Mouse (Mus musculus) heart, postnatal 0 days (tissue): ENCODE measurements at regions not wholly inside any gene's neighbourhood (a gene's known extent, or its start where the extent isn't known, plus 50 kb on each side); places are given as distances from the start of the nearest gene placed in this dataset.

Experiments
- ATAC-seq: fragments of 200-750 bp; cut with Nextera tagmentation; 2 replicates; pipeline ENCODE4 v1.8.0; 2017; ENCODE audit warnings: low read depth, moderate number of reproducible peaks, moderate library complexity; ENCODE audit not compliant: insufficient read depth
- DNase-seq: peaks from one replicate; pipeline ENCODE4 v3.0.0-alpha.2; 2016; ENCODE audit warnings: low spot score
- H3K27ac ChIP-seq: fragments of 300-500 bp; sonication (generic); 2 replicates; pipeline ENCODE4 v1.5.1; 2014; ENCODE audit warnings: low read depth, mild to moderate bottlenecking
- H3K27me3 ChIP-seq: fragments of 300-500 bp; sonication (generic); 2 replicates; pipeline ENCODE4 v1.6.1; 2014; ENCODE audit warnings: low read length, mixed read lengths; ENCODE audit not compliant: control insufficient read depth, insufficient read depth
- H3K36me3 ChIP-seq: fragments of 300-500 bp; sonication (generic); replicated peaks from 2 replicates; pipeline ENCODE4 v1.6.1; 2014; ENCODE audit warnings: low read length, mixed read lengths; ENCODE audit not compliant: control insufficient read depth, insufficient read depth
- H3K4me1 ChIP-seq: fragments of 300-500 bp; sonication (generic); 2 replicates; pipeline ENCODE4 v1.6.1; 2014; ENCODE audit warnings: antibody characterized with exemption; ENCODE audit not compliant: control insufficient read depth, insufficient read depth
- H3K4me2 ChIP-seq: fragments of 300-500 bp; sonication (generic); 2 replicates; pipeline ENCODE4 v1.6.1; 2014; ENCODE audit warnings: low read depth, mild to moderate bottlenecking, low read length, moderate library complexity
- H3K4me3 ChIP-seq: fragments of 300-500 bp; sonication (generic); 2 replicates; pipeline ENCODE4 v1.5.1; 2014; ENCODE audit warnings: low read depth, low read length
- H3K9ac ChIP-seq: fragments of 300-500 bp; sonication (generic); replicated peaks from 2 replicates; pipeline ENCODE4 v1.6.1; 2014; ENCODE audit warnings: low read depth, low read length, mixed read lengths
- H3K9me3 ChIP-seq: fragments of 300-500 bp; sonication (generic); replicated peaks from 2 replicates; pipeline ENCODE4 v1.6.1; 2016; ENCODE audit warnings: low read length; ENCODE audit not compliant: control insufficient read depth
- CTCF ChIP-seq: IDR thresholded peaks from 2 replicates; pipeline ENCODE4 v1.5.1; 2016; ENCODE audit warnings: antibody characterized with exemption, control low read depth, low read depth
- EP300 ChIP-seq: IDR thresholded peaks from 2 replicates; pipeline ENCODE4 v1.6.1; 2016; ENCODE audit warnings: antibody characterized with exemption, low read depth
- WGBS: fragments of 180-500 bp; shearing (Covaris S2); extraction: QIAGEN DNeasy Blood & Tissue Kit; methylation state at CpG from one replicate; pipeline ENCODE4 v1.1.7; 2014; 5-methylcytosine and 5-hydroxymethylcytosine counted together

GRCm38 (mm10) chr1:177517934-177518610 is 75.9 kb downstream of the Zbtb18 start:
- Histone ChIP-seq H3K27ac (no peak overlapping the region), H3K9ac (no peak overlapping the region), H3K9me3 (no peaks in the 10 kb centered on the region), H3K4me3 (no peak overlapping the region), H3K4me1 (no peaks in the 10 kb centered on the region), H3K4me2 (no peak overlapping the region), H3K27me3 (no peaks in the 10 kb centered on the region), H3K36me3 (no peaks in the 10 kb centered on the region)
- no peak for DNase-seq
- WGBS: 54% methylated on average over 18 of the region's 18 CpGs
- TF ChIP-seq CTCF: no peak
- TF ChIP-seq EP300: no peak
- ATAC-seq: no peak

DNA sequence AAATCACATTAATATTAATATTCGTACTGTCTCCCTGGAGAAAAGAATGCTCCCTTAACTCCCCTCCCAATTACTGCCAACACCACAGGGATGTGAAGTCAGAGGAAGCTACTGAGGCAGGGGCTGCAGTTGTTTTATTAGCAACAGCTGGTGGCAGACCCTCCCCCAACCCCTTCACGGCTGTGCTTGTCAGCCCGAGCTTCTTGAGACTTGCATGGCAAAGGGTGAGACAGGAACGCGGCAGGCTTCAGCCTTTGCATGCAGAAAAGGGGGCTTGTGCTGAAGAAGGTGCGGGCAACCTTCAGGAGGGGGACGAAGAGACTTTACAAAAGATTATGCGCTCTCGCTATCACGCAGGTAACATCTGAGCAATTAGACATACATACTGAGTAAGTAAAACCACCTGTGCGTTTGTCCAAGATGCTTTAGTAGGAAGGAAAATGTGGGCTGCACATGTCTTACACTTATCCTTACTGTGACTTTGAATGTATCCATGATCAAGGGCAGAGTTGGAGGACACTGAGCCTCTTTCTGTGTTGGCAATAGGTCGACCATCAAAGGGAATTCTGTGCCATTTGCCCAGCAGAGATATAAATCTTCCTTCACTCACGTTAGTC is 76.9 kb downstream of the Zbtb18 start:
- Histone ChIP-seq H3K27ac (no peak overlapping the region), H3K4me3 (no peak overlapping the region), H3K27me3 (no peaks in the 10 kb centered on the region), H3K36me3 (no peaks in the 10 kb centered on the region), H3K9ac (no peak overlapping the region), H3K4me2 (no peak overlapping the region), H3K9me3 (no peaks in the 10 kb centered on the region), H3K4me1 (no peaks in the 10 kb centered on the region)
- no peak for TF ChIP-seq EP300
- TF ChIP-seq CTCF: no peak
- WGBS: 43% methylated on average over 13 of the region's 13 CpGs
- DNase-seq (no peak), ATAC-seq (no peak)

DNA sequence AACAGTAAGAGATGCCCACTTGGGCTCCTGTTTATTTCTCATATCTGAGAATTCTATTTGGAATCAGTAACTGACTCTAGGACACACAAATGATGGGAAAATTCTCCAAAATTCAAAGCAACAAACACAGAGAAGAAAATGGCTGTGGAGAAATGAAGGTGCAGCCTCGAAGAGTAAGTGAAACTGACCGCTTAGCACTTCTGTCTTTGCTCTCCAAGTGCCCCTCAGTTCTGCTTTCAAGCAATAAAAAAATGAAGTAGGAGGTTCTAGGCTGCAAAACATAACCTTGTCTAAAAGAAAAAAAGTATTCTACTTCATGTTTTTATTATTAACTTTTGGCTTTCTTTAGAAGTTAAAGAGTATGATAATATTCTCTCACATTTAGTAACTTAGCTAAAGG is 79.0 kb downstream of the Zbtb18 start:
- H3K27ac ChIP-seq: no peak overlapping the region
- H3K27me3 ChIP-seq: no peaks in the 10 kb centered on the region
- no peaks in the 10 kb centered on the region for H3K36me3 ChIP-seq
- H3K9ac ChIP-seq: no peak overlapping the region
- DNase-seq: no peak
- TF ChIP-seq CTCF (no peak), EP300 (no peak)
- ATAC-seq: no peak
- H3K4me2 ChIP-seq: no peak overlapping the region
- no peaks in the 10 kb centered on the region for H3K4me1 ChIP-seq
- H3K9me3 ChIP-seq: no peaks in the 10 kb centered on the region
- H3K4me3 ChIP-seq: no peak overlapping the region
- WGBS: 87% methylated on average over 2 of the region's 2 CpGs

- H3K36me3 ChIP-seq: no peaks in the 10 kb centered on the region
- DNase-seq: no peak
- no peaks in the 10 kb centered on the region for H3K4me1 ChIP-seq
- no peak for TF ChIP-seq EP300
- TF ChIP-seq CTCF: no peak
- no peaks in the 10 kb centered on the region for H3K27me3 ChIP-seq
- H3K27ac ChIP-seq: no peak overlapping the region
- H3K4me2 ChIP-seq: no peak overlapping the region
- ATAC-seq: no peak
- H3K4me3 ChIP-seq: no peak overlapping the region
- H3K9ac ChIP-seq: no peak overlapping the region
- no peaks in the 10 kb centered on the region for H3K9me3 ChIP-seq
- WGBS: 46% methylated on average over 6 of the region's 6 CpGs
Observed at GRCm38 (mm10) chr1:177525141-177525540, 83.0 kb downstream of the Zbtb18 start.

DNA sequence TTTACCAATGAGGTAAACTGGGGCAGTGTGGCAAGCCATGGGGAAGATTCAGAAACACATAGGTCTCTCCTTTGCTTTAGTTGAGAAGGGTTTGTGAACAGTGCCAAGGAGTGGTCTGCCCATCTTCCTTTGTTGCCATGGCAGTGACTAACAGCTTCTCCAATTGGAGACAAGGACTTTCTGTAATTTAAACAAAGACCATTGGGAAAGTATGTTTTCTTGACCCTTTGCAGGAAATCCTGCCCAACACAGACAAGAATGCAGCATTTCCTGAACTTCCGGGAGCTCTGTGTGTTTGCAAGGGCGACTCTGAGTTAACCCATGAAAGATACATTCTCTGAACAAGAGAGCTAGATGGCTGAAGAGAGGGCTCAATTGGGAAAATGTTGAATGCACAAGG is 89.6 kb downstream of the Zbtb18 start:
- Histone ChIP-seq H3K9ac (no peak overlapping the region), H3K9me3 (no peaks in the 10 kb centered on the region), H3K36me3 (no peaks in the 10 kb centered on the region), H3K4me2 (no peak overlapping the region), H3K4me1 (no peaks in the 10 kb centered on the region), H3K27me3 (no peaks in the 10 kb centered on the region), H3K4me3 (no peak overlapping the region), H3K27ac (0 out of 2 replicates have a peak overlapping the region, but pooled peaks have one; percentile 14)
- DNase-seq: peak; percentile 53
- peak; percentile 75 for ATAC-seq
- WGBS: 48% methylated on average over 2 of the region's 2 CpGs
- no peak for TF ChIP-seq CTCF
- TF ChIP-seq EP300: peak; percentile 54; the same call in 1 of the 2 replicates
